Mouse (Mus musculus): ENCODE data around the gene Trim3. TPM values are rescaled to one million over a fixed set of nuclear protein-coding genes. Genes with fewer than 3 reads are reported as not detected.
A peak's percentile ranks its signal among the peaks of the same experiment; 100 is the strongest.

Trim3 gene
- polyA plus RNA-seq, 1 experiment: 0.10 TPM

DNA sequence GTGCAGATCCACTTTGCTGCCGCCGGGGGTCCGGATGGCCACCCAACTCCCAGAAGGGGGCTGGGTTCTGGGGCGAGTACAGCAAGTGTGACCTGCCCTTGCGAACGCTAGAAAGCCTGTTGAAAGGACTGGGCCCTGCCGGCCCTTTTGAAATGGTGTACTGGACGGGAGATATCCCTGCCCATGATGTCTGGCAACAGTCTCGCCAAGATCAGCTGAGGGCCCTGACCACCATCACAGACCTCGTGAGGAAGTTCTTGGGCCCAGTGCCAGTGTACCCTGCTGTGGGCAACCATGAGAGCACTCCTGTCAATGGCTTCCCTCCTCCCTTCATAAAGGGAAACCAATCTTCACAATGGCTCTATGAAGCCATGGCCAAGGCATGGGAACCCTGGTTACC lies 77.8 kb downstream of the Trim3 start:
- Histone ChIP-seq H3K9me3 (ENCODE audit: control insufficient read depth, low read length) (no peaks in the 10 kb centered on the region), H3K4me1 (ENCODE audit: control insufficient read depth) (peaks cover 32% of the 10 kb centered on the region), H3K4me3 (replicated peaks) (peak overlapping the region; percentile 84), H3K27me3 (ENCODE audit: control insufficient read depth) (no peaks in the 10 kb centered on the region), H3K36me3 (ENCODE audit: control insufficient read depth) (peaks cover 35% of the 10 kb centered on the region)
- TF ChIP-seq GATA1 (IDR thresholded peaks at IDR 0.05; ENCODE audit: low read length): no peak
- TF ChIP-seq TAL1 (IDR thresholded peaks at IDR 0.05; ENCODE audit: low read length): no peak

Other genes starting within 250 kb of the Trim3 start
- 3.4 and 4.0 TPM in 2 replicates for gene Fam160a2, start 233.5 kb downstream of the Trim3 start, polyA plus RNA-seq (2012)
- not detected in 2 replicates for gene Cnga4, start 229.0 kb downstream of the Trim3 start, polyA plus RNA-seq (2012)
- not detected in 2 replicates for gene Cckbr, start 207.8 kb downstream of the Trim3 start, polyA plus RNA-seq (2012)
- 0.07 TPM in 1 of 2 replicates, not detected in the other for gene Cavin3, start 151.3 kb downstream of the Trim3 start, polyA plus RNA-seq (2012)
- 2.2 and 2.8 TPM in 2 replicates for gene Smpd1, start 79.2 kb downstream of the Trim3 start, polyA plus RNA-seq (2012)
- gene Apbb1, start 51.9 kb downstream of the Trim3 start, polyA plus RNA-seq (2012): 0.01 and 0.19 TPM in 2 replicates
- gene Hpx, start 33.4 kb downstream of the Trim3 start, polyA plus RNA-seq (2012): not detected in 2 replicates
- 24.4 and 28.7 TPM in 2 replicates for gene Timm10b, start 6.5 kb upstream of the Trim3 start, polyA plus RNA-seq (2012)
- gene Arfip2, start 6.8 kb upstream of the Trim3 start, polyA plus RNA-seq (2012): 1.5 and 1.7 TPM in 2 replicates
- 2.6 and 14.1 TPM in 2 replicates for gene Gm45799, start 7.0 kb upstream of the Trim3 start, polyA plus RNA-seq (2012)
- not detected in 2 replicates for gene Dnhd1, start 17.3 kb upstream of the Trim3 start, polyA plus RNA-seq (2012)
- gene Ilk, start 103.0 kb upstream of the Trim3 start, polyA plus RNA-seq (2012): 2.9 and 3.1 TPM in 2 replicates
- gene Rrp8, start 103.8 kb upstream of the Trim3 start, polyA plus RNA-seq (2012): 0.76 and 0.80 TPM in 2 replicates
- gene Taf10, start 110.8 kb upstream of the Trim3 start, polyA plus RNA-seq (2012): 50.3 and 54.5 TPM in 2 replicates
- gene Tpp1, start 118.7 kb upstream of the Trim3 start, polyA plus RNA-seq (2012): 2.2 and 4.4 TPM in 2 replicates
- 0.01 TPM in 1 of 2 replicates, not detected in the other for gene Dchs1, start 154.1 kb upstream of the Trim3 start, polyA plus RNA-seq (2012)
- 11.4 and 15.8 TPM in 2 replicates for gene Mrpl17, start 177.5 kb upstream of the Trim3 start, polyA plus RNA-seq (2012)

Data from erythroblast, embryonic 14.5 days (primary cell).